Mouse (Mus musculus): ENCODE measurements around the gene Phlda1. TPM values are rescaled to one million over a fixed set of nuclear protein-coding genes. Genes with fewer than 3 reads are reported as not detected.

Phlda1 gene
- polyA plus RNA-seq, 1 experiment from 2014 or later, result 29.1 TPM

DNA sequence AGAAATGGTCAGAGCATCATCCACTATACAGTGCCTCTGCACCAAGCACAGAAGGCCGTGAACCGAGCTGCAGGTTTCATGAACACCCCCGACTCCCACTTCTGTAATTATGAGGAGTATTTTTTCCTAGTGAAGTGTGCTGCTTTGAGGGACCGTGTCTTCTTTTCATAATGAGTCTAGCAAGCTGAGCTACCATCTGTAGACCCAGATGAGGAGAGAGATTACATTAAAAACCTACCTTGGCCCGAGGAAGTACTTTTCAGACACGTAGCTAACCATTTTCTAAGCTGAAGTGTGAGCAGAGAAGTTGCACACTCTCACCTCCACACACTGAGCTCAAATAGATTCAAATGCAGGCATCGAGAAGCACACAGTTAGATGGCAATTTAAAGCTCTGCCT lies 37.0 kb downstream of the Phlda1 start:
- Histone ChIP-seq H3K27me3 (ENCODE audit: control insufficient read depth, insufficient read depth, low read length) (no peaks in the 10 kb centered on the region), H3K4me3 (ENCODE audit: low read depth, low read length) (no peak overlapping the region), H3K9ac (ENCODE audit: low read length) (no peak overlapping the region), H3K27ac (replicated peaks; ENCODE audit: low read depth, low read length) (no peak overlapping the region), H3K36me3 (ENCODE audit: control insufficient read depth, insufficient read depth, low read length) (no peaks in the 10 kb centered on the region), H3K9me3 (ENCODE audit: control insufficient read depth, low read length) (no peaks in the 10 kb centered on the region; the same call in 1 of the 2 replicates), H3K4me1 (ENCODE audit: control insufficient read depth, insufficient read depth, low read length) (peaks cover 24% of the 10 kb centered on the region), H3K4me2 (ENCODE audit: low read depth, severe bottlenecking) (no peak overlapping the region)
- ATAC-seq (ENCODE audit: insufficient number of reproducible peaks, low FRiP score, low TSS enrichment, low read depth) (no peak), DNase-seq (ENCODE audit: low spot score) (no peak)
- WGBS, result 87% methylated on average over 7 of the region's 7 CpGs

DNA sequence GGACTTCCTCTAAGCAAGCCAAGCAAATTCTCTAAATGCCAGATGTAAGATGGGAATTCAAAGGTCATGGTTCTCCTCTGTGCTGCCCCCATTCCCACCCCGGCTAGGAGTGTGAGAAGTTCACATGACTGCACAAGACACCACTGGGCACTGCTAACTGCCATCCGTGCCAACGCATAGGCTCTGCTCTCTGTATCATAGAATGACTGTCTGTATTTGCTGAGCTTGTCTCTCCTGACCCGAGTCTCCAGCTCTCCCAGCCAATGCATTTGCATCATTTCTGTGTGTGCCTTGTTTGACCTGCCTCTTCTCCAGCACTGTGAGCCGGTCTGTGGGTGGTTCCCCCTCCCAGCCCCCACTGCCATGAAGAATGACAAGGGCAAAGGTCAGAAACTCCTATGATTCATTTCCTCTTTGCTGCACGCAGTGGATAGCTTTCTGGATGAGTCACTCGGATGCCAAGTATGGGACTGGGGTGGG lies 37.7 kb downstream of the Phlda1 start:
- Histone ChIP-seq H3K9ac (ENCODE audit: low read length) (no peak overlapping the region), H3K27me3 (ENCODE audit: control insufficient read depth, insufficient read depth, low read length) (no peaks in the 10 kb centered on the region), H3K27ac (replicated peaks; ENCODE audit: low read depth, low read length) (0 out of 2 replicates have a peak overlapping the region, but pooled peaks have one; percentile 33), H3K9me3 (ENCODE audit: control insufficient read depth, low read length) (no peaks in the 10 kb centered on the region; the same call in 1 of the 2 replicates), H3K4me1 (ENCODE audit: control insufficient read depth, insufficient read depth, low read length) (peaks cover 17% of the 10 kb centered on the region), H3K4me2 (ENCODE audit: low read depth, severe bottlenecking) (no peak overlapping the region), H3K4me3 (ENCODE audit: low read depth, low read length) (no peak overlapping the region), H3K36me3 (ENCODE audit: control insufficient read depth, insufficient read depth, low read length) (no peaks in the 10 kb centered on the region)
- 55% methylated on average over 7 of the region's 7 CpGs for WGBS
- ATAC-seq (ENCODE audit: insufficient number of reproducible peaks, low FRiP score, low TSS enrichment, low read depth), result no peak
- DNase-seq (ENCODE audit: low spot score), result no peak

DNA sequence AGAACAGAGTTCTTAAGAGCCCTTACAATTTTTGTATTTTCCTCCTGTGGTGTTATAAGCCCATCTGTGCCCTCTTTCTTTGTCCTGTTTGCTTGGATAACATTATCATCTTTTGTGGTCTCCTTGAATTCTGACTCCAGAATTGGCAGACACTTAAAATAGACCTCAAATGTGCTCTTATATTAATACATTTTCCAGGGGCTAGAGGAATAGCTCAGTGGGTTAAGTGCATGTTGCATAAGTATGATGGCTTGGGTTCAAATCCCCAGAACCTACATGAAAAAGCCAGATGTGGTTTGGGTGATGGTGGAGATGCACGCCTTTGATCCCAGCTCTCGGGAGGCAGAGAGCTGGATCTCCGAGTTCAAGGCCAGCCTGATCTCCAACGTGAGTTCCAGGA lies 38.2 kb downstream of the Phlda1 start:
- Histone ChIP-seq H3K9ac (ENCODE audit: low read length) (no peak overlapping the region), H3K4me1 (ENCODE audit: control insufficient read depth, insufficient read depth, low read length) (peaks cover 12% of the 10 kb centered on the region), H3K36me3 (ENCODE audit: control insufficient read depth, insufficient read depth, low read length) (no peaks in the 10 kb centered on the region), H3K27ac (replicated peaks; ENCODE audit: low read depth, low read length) (no peak overlapping the region), H3K4me2 (ENCODE audit: low read depth, severe bottlenecking) (no peak overlapping the region), H3K27me3 (ENCODE audit: control insufficient read depth, insufficient read depth, low read length) (no peaks in the 10 kb centered on the region), H3K9me3 (ENCODE audit: control insufficient read depth, low read length) (no peaks in the 10 kb centered on the region; the same call in 1 of the 2 replicates), H3K4me3 (ENCODE audit: low read depth, low read length) (no peak overlapping the region)
- ATAC-seq (ENCODE audit: insufficient number of reproducible peaks, low FRiP score, low TSS enrichment, low read depth) (no peak), DNase-seq (ENCODE audit: low spot score) (no peak)
- WGBS, result 78% methylated on average over 4 of the region's 4 CpGs

DNA sequence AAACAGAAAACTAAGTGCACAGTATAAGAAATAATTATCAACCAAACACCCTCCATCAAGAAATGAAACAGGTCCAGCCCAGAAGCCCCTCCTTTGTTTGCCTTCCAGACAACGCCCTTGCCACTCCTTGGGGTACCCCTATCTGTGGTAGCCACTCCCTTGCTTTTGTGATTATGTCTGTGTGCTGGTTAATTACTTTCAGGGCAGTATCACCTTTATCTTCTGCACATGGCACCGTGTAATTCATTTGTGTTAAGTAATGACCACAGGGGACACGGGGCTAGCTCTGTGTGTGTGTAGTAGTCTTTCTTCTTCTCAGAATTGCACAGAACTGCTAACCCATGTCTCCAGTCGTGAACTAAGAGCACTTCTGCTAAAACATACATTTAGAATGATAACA lies 39.6 kb downstream of the Phlda1 start:
- ATAC-seq (ENCODE audit: insufficient number of reproducible peaks, low FRiP score, low TSS enrichment, low read depth) (no peak), DNase-seq (ENCODE audit: low spot score) (no peak)
- H3K4me3 ChIP-seq (ENCODE audit: low read depth, low read length), result no peak overlapping the region
- no peak overlapping the region for H3K9ac ChIP-seq (ENCODE audit: low read length)
- no peaks in the 10 kb centered on the region for H3K36me3 ChIP-seq (ENCODE audit: control insufficient read depth, insufficient read depth, low read length)
- H3K4me1 ChIP-seq (ENCODE audit: control insufficient read depth, insufficient read depth, low read length), result peaks cover 6% of the 10 kb centered on the region; the same call in 1 of the 2 replicates
- H3K9me3 ChIP-seq (ENCODE audit: control insufficient read depth, low read length), result no peaks in the 10 kb centered on the region; the same call in 1 of the 2 replicates
- no peak overlapping the region for H3K27ac ChIP-seq (replicated peaks; ENCODE audit: low read depth, low read length)
- H3K4me2 ChIP-seq (ENCODE audit: low read depth, severe bottlenecking), result no peak overlapping the region
- WGBS, result 76% methylated on average over 4 of the region's 4 CpGs
- H3K27me3 ChIP-seq (ENCODE audit: control insufficient read depth, insufficient read depth, low read length), result no peaks in the 10 kb centered on the region

DNA sequence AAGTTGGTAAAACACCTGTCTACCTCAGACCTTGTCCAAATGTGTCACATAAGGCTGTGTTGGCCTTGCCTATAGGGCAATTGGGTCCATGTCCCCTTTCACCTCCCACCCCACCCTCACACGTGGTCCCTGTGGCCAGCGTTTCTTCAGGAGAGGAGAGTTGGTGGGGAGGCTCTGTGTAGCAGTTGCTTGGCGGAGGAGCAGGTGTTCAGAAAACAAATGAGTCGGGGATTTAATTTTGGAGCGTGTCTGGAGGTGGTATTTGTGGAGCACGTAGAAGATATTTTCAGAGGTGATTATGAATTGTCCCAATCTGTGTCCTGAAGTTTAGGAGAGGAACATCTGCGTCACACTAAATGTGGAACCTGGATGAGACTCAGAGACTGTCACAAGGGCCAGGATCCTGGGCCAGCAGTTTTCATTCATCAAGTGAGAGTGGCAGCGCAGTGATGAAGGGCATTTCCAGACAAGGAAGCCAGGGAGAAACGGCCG lies 41.8 kb downstream of the Phlda1 start:
- no peaks in the 10 kb centered on the region for H3K27me3 ChIP-seq (ENCODE audit: control insufficient read depth, insufficient read depth, low read length)
- no peak for ATAC-seq (ENCODE audit: insufficient number of reproducible peaks, low FRiP score, low TSS enrichment, low read depth)
- 65% methylated on average over 10 of the region's 10 CpGs for WGBS
- H3K9me3 ChIP-seq (ENCODE audit: control insufficient read depth, low read length), result no peaks in the 10 kb centered on the region
- H3K4me2 ChIP-seq (ENCODE audit: low read depth, severe bottlenecking), result no peak overlapping the region
- no peak for DNase-seq (ENCODE audit: low spot score)
- no peak overlapping the region for H3K9ac ChIP-seq (ENCODE audit: low read length)
- H3K4me1 ChIP-seq (ENCODE audit: control insufficient read depth, insufficient read depth, low read length), result peaks cover 4% of the 10 kb centered on the region; the same call in 1 of the 2 replicates
- H3K27ac ChIP-seq (replicated peaks; ENCODE audit: low read depth, low read length), result no peak overlapping the region
- no peak overlapping the region for H3K4me3 ChIP-seq (ENCODE audit: low read depth, low read length)
- no peaks in the 10 kb centered on the region for H3K36me3 ChIP-seq (ENCODE audit: control insufficient read depth, insufficient read depth, low read length)

DNA sequence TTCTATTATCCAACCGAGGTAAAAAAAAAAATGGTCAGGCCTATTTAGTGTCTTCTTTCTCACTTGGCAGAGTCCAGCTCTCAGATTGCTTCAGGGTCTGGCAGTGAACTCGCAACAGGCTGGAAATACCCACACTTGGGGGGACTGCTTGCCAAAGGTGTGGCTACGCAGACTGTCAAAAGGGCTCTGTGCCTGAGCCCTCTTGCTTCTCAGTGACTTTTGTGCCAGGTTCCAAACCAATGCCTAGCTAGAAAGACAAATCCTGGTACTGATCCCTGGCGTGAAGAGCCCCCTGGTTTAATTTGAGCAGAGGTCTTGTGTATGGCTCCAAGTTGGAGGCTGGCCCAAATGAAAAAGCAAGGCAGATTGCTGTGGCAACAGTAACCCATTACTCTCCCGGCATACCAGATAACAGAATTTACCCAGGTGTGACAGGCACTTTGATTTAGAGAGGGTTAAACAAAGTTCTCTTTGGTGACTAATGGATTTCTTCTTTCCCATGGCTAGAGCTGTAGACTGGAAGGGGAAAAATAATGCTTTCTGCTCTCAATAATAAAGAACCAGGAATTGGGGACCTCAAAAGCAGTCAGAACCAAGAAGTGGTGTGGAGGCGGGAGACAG lies 44.1 kb downstream of the Phlda1 start:
- Histone ChIP-seq H3K27ac (replicated peaks; ENCODE audit: low read depth, low read length) (no peak overlapping the region), H3K4me1 (ENCODE audit: control insufficient read depth, insufficient read depth, low read length) (no peaks in the 10 kb centered on the region; the same call in 1 of the 2 replicates), H3K36me3 (ENCODE audit: control insufficient read depth, insufficient read depth, low read length) (no peaks in the 10 kb centered on the region), H3K27me3 (ENCODE audit: control insufficient read depth, insufficient read depth, low read length) (no peaks in the 10 kb centered on the region), H3K9me3 (ENCODE audit: control insufficient read depth, low read length) (no peaks in the 10 kb centered on the region), H3K9ac (ENCODE audit: low read length) (no peak overlapping the region), H3K4me3 (ENCODE audit: low read depth, low read length) (no peak overlapping the region), H3K4me2 (ENCODE audit: low read depth, severe bottlenecking) (no peak overlapping the region)
- no peak for DNase-seq (ENCODE audit: low spot score)
- WGBS, result 65% methylated on average over 6 of the region's 6 CpGs
- no peak for ATAC-seq (ENCODE audit: insufficient number of reproducible peaks, low FRiP score, low TSS enrichment, low read depth)

DNA sequence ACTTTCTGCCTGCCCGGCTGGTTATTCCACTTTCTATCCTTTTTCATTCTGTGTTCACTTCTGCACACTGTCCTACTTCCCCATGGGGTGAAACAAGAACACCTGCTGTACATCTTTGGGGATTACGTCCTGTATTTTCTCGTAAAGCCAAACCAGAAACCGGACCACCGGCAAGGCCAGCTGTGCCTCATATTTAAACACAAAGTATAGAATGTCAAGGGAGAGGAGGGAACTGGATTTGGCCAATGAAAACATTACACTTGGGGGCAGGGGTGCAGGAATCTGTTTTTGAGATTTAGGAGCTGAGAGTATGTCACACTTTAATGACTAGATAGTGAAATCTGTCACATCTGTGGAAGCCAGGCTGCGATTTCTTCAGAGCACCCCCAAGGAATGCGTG lies 47.6 kb downstream of the Phlda1 start:
- Histone ChIP-seq H3K4me2 (ENCODE audit: low read depth, severe bottlenecking) (no peak overlapping the region), H3K36me3 (ENCODE audit: control insufficient read depth, insufficient read depth, low read length) (no peaks in the 10 kb centered on the region), H3K4me3 (ENCODE audit: low read depth, low read length) (no peak overlapping the region), H3K9me3 (ENCODE audit: control insufficient read depth, low read length) (no peaks in the 10 kb centered on the region), H3K27me3 (ENCODE audit: control insufficient read depth, insufficient read depth, low read length) (no peaks in the 10 kb centered on the region), H3K4me1 (ENCODE audit: control insufficient read depth, insufficient read depth, low read length) (no peaks in the 10 kb centered on the region; the same call in 1 of the 2 replicates), H3K27ac (replicated peaks; ENCODE audit: low read depth, low read length) (no peak overlapping the region), H3K9ac (ENCODE audit: low read length) (no peak overlapping the region)
- 46% methylated on average over 7 of the region's 7 CpGs for WGBS
- peak; percentile 49 for DNase-seq (ENCODE audit: low spot score)
- ATAC-seq (ENCODE audit: insufficient number of reproducible peaks, low FRiP score, low TSS enrichment, low read depth), result peak; percentile 55; the same call in 1 of the 2 replicates

DNA sequence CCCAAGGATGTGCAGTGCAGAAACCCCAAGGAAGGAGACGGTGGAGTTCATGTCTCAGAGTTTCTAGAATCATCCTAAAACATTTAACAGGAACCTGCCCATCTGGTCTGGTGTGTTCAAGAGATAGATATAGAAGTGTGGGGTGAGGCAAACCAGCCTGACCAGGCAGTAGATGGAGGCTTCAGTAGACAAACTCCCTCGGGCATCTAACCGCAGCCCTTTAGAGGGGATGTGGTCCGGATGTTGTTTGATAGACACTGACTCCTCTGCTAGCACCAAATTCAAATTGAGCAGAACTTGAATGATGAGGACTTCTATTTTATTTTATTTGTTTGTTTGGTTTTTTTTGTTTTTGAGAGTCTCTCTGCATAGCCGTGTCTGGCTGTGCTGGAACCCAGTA lies 48.6 kb downstream of the Phlda1 start:
- DNase-seq (ENCODE audit: low spot score), result no peak
- Histone ChIP-seq H3K9me3 (ENCODE audit: control insufficient read depth, low read length) (no peaks in the 10 kb centered on the region), H3K4me1 (ENCODE audit: control insufficient read depth, insufficient read depth, low read length) (no peaks in the 10 kb centered on the region; the same call in 1 of the 2 replicates)

More for the DNA sequence above, 48.6 kb downstream of the Phlda1 start:
- Histone ChIP-seq H3K9ac (ENCODE audit: low read length) (no peak overlapping the region), H3K27me3 (ENCODE audit: control insufficient read depth, insufficient read depth, low read length) (no peaks in the 10 kb centered on the region), H3K36me3 (ENCODE audit: control insufficient read depth, insufficient read depth, low read length) (no peaks in the 10 kb centered on the region), H3K4me3 (ENCODE audit: low read depth, low read length) (no peak overlapping the region), H3K4me2 (ENCODE audit: low read depth, severe bottlenecking) (no peak overlapping the region), H3K27ac (replicated peaks; ENCODE audit: low read depth, low read length) (no peak overlapping the region)
- WGBS, result 89% methylated on average over 5 of the region's 5 CpGs
- ATAC-seq (ENCODE audit: insufficient number of reproducible peaks, low FRiP score, low TSS enrichment, low read depth), result no peak
